Mouse (Mus musculus): ENCODE data around the gene Nkg7.

- no peak for TF ChIP-seq CTCF (IDR thresholded peaks at IDR 0.05; ENCODE audit: borderline replicate concordance, insufficient read depth, low read depth, low read length)
- no peak for TF ChIP-seq POLR2A (IDR thresholded peaks at IDR 0.05; ENCODE audit: borderline replicate concordance, insufficient read depth, low read length)
Measured at GRCm38 (mm10) chr7:43464864-43465343, 28.0 kb downstream of the Nkg7 start.

All from cerebellum, adult 2 months (tissue).